Mouse (Mus musculus) gastrocnemius, postnatal 36 days (tissue): ENCODE results near the gene Cnep1r1. TPM values are rescaled to one million over a fixed set of nuclear protein-coding genes. Genes with fewer than 3 reads are reported as not detected.

Experiments used
- DNase-seq, 2 experiments: peaks; one replicate each; pipeline ENCODE4 v3.0.0; 2022
- intact Hi-C: fragments of 180-260 bp; cut with DNase I; formaldehyde crosslinking; loops from one replicate; pipeline ENCODE4 v1.15.1; 2025
- microRNA-seq, 2 experiments: library from miRNA; unstranded; fragments of <30 nt; microRNA quantifications; one replicate each; pipeline ENCODE4 v1.2.0; 2021
- total RNA-seq, 2 experiments: library from RNA; stranded (reverse); gene quantifications; 2 replicates each; pipeline ENCODE4 v1.2.3; 2021

Cnep1r1 gene
- total RNA-seq, 2 experiments from 2014 or later = 28.3 to 31.7 TPM

DNA sequence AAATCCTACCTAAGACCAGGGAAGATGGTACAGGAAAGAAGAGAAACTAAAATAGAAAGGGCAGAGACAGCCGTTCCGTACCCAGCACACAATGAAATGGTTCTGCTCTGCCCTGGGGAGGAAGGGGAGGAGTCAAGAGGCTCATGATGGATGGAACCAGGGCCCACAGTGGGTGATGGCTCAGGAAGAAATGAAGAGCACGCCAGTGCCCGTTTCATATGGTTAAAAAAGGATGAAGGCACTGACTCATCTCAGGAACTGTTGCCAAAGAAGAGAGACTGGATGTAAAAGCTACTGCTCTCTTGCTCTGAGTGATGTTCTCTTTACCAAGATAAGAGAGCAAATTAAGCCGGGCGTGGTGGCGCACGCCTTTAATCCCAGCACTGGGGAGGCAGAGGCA lies 58.7 kb downstream of the Cnep1r1 start:
- intact Hi-C loops = no loop called here

DNA sequence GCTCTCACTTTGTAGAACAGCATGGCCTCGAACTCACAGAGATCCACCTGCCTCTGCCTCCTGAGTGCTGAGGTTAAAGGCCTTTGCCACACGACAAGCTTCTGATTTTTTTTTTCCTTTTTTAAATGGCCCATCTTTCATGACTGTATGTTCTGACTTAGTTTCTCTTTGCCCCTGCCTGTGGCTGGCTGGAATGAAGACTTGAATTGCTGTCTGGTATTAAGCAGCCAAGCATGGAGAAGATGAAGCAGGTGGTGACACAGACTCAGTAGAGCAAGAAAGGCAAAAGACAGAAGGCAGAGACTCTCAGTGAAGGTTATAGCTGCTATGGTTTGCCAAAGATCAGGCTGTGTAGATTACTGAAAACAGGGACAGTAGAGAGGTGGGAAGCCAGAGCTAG lies 64.6 kb downstream of the Cnep1r1 start:
- DNase-seq = no peak
- intact Hi-C loops = no loop called here

More for the DNA sequence above, 58.7 kb downstream of the Cnep1r1 start:
- DNase-seq = no peak

Small RNA genes within 50 kb of the gene (microRNA-seq; reads per million reads assigned to microRNA genes)
- 0.36 to 0.74 reads per million in 2 experiments for gene Mir7071

Other genes with a start within 250 kb of the Cnep1r1 start
- 10 to 100 TPM; 11.5 to 19.6 TPM for gene Zfp423, start 159.2 kb upstream of the Cnep1r1 start, total RNA-seq
- gene Heatr3, start 19.1 kb downstream of the Cnep1r1 start, total RNA-seq = 10 to 100 TPM; 24.0 to 30.1 TPM
- gene Tent4b, start 80.4 kb downstream of the Cnep1r1 start, total RNA-seq = 10 to 100 TPM; 12.8 to 13.3 TPM
- 1 to 10 TPM; 4.9 to 5.2 TPM for gene Adcy7, start 153.6 kb downstream of the Cnep1r1 start, total RNA-seq
- 10 to 100 TPM; 61.0 to 65.3 TPM for gene Brd7, start 243.4 kb downstream of the Cnep1r1 start, total RNA-seq